Mouse (Mus musculus) lung, embryonic 16.5 days (tissue): ENCODE results near the gene Olfr181. TPM values are rescaled to one million over a fixed set of nuclear protein-coding genes. Genes with fewer than 3 reads are reported as not detected.

Source experiments
- ATAC-seq: fragments of 200-750 bp; cut with Nextera tagmentation; 2 replicates; pipeline ENCODE4 v1.8.0; 2017; ENCODE audit warnings: low read depth, mild to moderate bottlenecking, moderate library complexity
- H3K27ac ChIP-seq: fragments of 300-500 bp; sonication (generic); 2 replicates; pipeline ENCODE4 v1.5.1; 2014; ENCODE audit warnings: mild to moderate bottlenecking, control low read depth, low read length
- H3K27me3 ChIP-seq: fragments of 300-500 bp; sonication (generic); 2 replicates; pipeline ENCODE4 v1.6.1; 2014; ENCODE audit warnings: low read depth, low read length, mixed read lengths; ENCODE audit not compliant: control insufficient read depth, insufficient read depth
- H3K36me3 ChIP-seq: fragments of 300-500 bp; sonication (generic); 2 replicates; pipeline ENCODE4 v1.6.1; 2014; ENCODE audit warnings: low read length; ENCODE audit not compliant: control insufficient read depth, insufficient read depth
- H3K4me1 ChIP-seq: fragments of 300-500 bp; sonication (generic); replicated peaks from 2 replicates; pipeline ENCODE4 v1.6.1; 2014; ENCODE audit warnings: low read length, mixed read lengths; ENCODE audit not compliant: control insufficient read depth, insufficient read depth
- H3K4me2 ChIP-seq: fragments of 300-500 bp; sonication (generic); 2 replicates; pipeline ENCODE4 v1.6.1; 2014; ENCODE audit warnings: low read depth, low read length, control low read depth
- H3K4me3 ChIP-seq: fragments of 300-500 bp; sonication (generic); 2 replicates; pipeline ENCODE4 v1.5.1; 2014; ENCODE audit warnings: mild to moderate bottlenecking, low read length, control low read depth
- H3K9ac ChIP-seq: fragments of 300-500 bp; sonication (generic); 2 replicates; pipeline ENCODE4 v1.6.1; 2014; ENCODE audit warnings: low read length, control low read depth
- H3K9me3 ChIP-seq: fragments of 300-500 bp; sonication (generic); 2 replicates; pipeline ENCODE4 v1.6.1; 2016; ENCODE audit warnings: low read length; ENCODE audit not compliant: control insufficient read depth
- WGBS: fragments of 180-500 bp; shearing (Covaris S2); extraction: QIAGEN DNeasy Blood & Tissue Kit; methylation state at CpG from one replicate; pipeline ENCODE4 v1.1.7; 2014; 5-methylcytosine and 5-hydroxymethylcytosine counted together
- polyA plus RNA-seq: library from polyadenylated mRNA; unstranded; fragments of >200 nt; fragmentation: Nextera tagmentation; extraction: Ambion mirVana; gene quantifications from 2 replicates; pipeline ENCODE4 v1.2.1, GENCODE M21; 2015

Gene Olfr181
- polyA plus RNA-seq, result not detected in 2 replicates

DNA sequence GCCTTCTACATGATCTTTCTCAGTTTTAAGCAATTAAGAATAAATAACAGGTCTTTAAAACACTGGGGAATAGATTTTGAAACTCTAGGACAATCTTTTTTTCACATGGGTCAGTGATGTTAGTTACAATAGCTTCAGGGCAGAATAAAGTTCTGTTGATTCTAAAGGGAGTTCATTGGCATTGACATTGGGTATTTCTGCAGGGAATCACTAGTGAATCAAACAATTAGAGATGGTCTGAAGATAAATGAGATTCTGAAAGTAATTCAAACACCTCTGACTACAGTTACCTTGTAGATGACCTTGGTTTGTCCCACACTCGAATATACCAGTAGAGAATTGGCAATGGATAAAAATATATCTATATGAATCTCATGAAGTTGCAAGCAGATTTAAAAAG, at the start of gene Olfr181:
Gene Olfr181 (minus strand): TSS at position 101 of the 400 bp plus-strand sequence.
- Histone ChIP-seq H3K9ac (no peak within 1 kb of the TSS), H3K36me3 (no peaks in the 10 kb centered on the region), H3K27me3 (no peaks in the 10 kb centered on the region), H3K9me3 (no peaks in the 10 kb centered on the region), H3K27ac (no peak within 1 kb of the TSS), H3K4me1 (no peaks in the 10 kb centered on the region), H3K4me3 (no peak within 1 kb of the TSS), H3K4me2 (no peak within 1 kb of the TSS)
- ATAC-seq, result no peak
- WGBS, result 51% methylated on average over 1 of the region's 1 CpGs

DNA sequence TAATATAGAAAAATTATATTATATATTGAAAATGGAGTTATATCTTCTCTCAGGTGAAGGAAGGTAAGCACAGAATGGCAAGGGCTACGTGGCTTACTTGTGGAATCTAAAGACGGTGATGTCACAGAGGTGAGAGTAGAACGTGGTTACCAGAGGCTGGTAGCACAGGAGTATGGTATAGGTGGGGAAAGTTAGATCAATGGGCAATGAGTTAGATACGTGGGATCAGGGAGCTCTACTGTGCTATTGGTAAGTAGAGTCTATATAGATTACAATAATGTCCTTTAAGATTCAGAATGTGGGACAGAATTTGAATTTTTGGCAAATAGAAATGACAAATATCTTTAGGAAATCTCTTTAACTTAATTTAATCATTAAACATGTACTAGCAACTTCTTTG, 737 bp upstream of the Olfr181 start, which contains the start of gene Olfr180:
Gene Olfr180 (minus strand): TSS at position 101 of the 400 bp plus-strand sequence.
- Histone ChIP-seq H3K9ac (no peak within 1 kb of the TSS), H3K27me3 (no peaks in the 10 kb centered on the region), H3K9me3 (no peaks in the 10 kb centered on the region), H3K27ac (no peak within 1 kb of the TSS), H3K4me3 (no peak within 1 kb of the TSS), H3K4me2 (no peak within 1 kb of the TSS), H3K36me3 (no peaks in the 10 kb centered on the region), H3K4me1 (no peaks in the 10 kb centered on the region)
- ATAC-seq, result no peak
- WGBS, result 73% methylated on average over 4 of the region's 4 CpGs

DNA sequence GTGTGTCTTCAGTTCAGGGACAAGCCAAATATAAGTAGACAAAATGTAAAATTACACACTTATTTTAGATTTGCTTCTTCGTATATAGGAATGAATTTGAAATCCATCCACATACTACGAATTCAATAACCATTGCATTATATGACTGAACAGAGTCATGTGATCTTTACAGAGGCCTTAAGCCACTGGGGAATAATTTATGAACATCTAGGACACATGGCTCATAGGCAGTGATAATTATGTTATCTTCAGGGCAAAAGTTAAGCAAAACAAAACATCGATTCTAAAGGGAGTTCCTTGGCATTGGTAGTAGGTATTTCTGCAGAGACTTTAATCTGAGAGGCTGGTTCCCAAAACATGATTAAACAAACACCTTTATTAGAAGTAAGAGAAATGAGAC, 36.6 kb downstream of the Olfr181 start, which contains the start of gene Olfr178:
Gene Olfr178 (minus strand): TSS at position 101 of the 400 bp plus-strand sequence.
- no peaks in the 10 kb centered on the region for H3K36me3 ChIP-seq
- H3K4me3 ChIP-seq, result no peak within 1 kb of the TSS
- 76% methylated on average over 3 of the region's 3 CpGs for WGBS
- H3K27me3 ChIP-seq, result no peaks in the 10 kb centered on the region
- H3K4me1 ChIP-seq, result no peaks in the 10 kb centered on the region
- no peak within 1 kb of the TSS for H3K27ac ChIP-seq
- H3K9me3 ChIP-seq, result no peaks in the 10 kb centered on the region
- no peak within 1 kb of the TSS for H3K4me2 ChIP-seq
- H3K9ac ChIP-seq, result no peak within 1 kb of the TSS
- no peak for ATAC-seq

DNA sequence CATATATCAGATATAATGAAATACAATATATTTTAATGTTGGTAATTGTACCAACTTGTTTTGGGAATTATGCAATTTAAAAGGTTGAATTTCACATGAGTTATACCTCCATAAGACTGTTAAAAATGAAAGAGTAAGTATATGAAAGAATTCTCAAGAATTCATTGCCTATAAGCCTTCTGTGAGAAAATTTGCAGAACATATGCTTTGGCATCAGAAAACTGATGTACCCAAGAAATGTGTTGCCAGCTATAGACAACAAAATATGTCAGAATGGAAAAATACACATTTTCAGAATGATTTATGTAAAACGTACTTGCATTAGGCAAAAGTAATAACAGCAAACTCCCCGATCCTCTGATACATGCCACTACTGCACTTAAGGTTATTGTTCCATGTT, 44.1 kb downstream of the Olfr181 start:
- Histone ChIP-seq H3K36me3 (no peaks in the 10 kb centered on the region), H3K27ac (no peak overlapping the region), H3K9ac (no peak overlapping the region), H3K27me3 (no peaks in the 10 kb centered on the region), H3K4me3 (no peak overlapping the region), H3K4me2 (no peak overlapping the region), H3K4me1 (no peaks in the 10 kb centered on the region), H3K9me3 (no peaks in the 10 kb centered on the region)
- WGBS, result 95% methylated on average over 2 of the region's 2 CpGs
- no peak for ATAC-seq

Other genes with a start within 250 kb of the Olfr181 start
- 0.11 and 0.13 TPM in 2 replicates for gene Gpr15, start 209.7 kb downstream of the Olfr181 start, polyA plus RNA-seq
- gene Cldnd1, start 200.8 kb downstream of the Olfr181 start, polyA plus RNA-seq, result 113 and 114 TPM in 2 replicates
- gene Olfr172, start 165.6 kb downstream of the Olfr181 start, polyA plus RNA-seq, result not detected in 2 replicates
- gene Olfr173, start 128.5 kb downstream of the Olfr181 start, polyA plus RNA-seq, result not detected in 2 replicates
- not detected in 2 replicates for gene Olfr175-ps1, start 102.0 kb downstream of the Olfr181 start, polyA plus RNA-seq
- gene Olfr177, start 54.0 kb downstream of the Olfr181 start, polyA plus RNA-seq, result not detected in 2 replicates
- not detected in 2 replicates for gene Olfr178, start 36.7 kb downstream of the Olfr181 start, polyA plus RNA-seq
- gene Olfr180, start 637 bp upstream of the Olfr181 start, polyA plus RNA-seq, result not detected in 2 replicates
- gene Olfr183, start 66.6 kb upstream of the Olfr181 start, polyA plus RNA-seq, result not detected in 2 replicates
- gene Olfr186, start 101.5 kb upstream of the Olfr181 start, polyA plus RNA-seq, result not detected in 2 replicates
- gene Olfr187, start 111.0 kb upstream of the Olfr181 start, polyA plus RNA-seq, result not detected in 2 replicates
- not detected in 2 replicates for gene Olfr190, start 149.2 kb upstream of the Olfr181 start, polyA plus RNA-seq
- gene Olfr191, start 161.1 kb upstream of the Olfr181 start, polyA plus RNA-seq, result not detected in 2 replicates
- not detected in 2 replicates for gene Olfr193, start 183.1 kb upstream of the Olfr181 start, polyA plus RNA-seq
- not detected in 2 replicates for gene Olfr194, start 192.3 kb upstream of the Olfr181 start, polyA plus RNA-seq
- not detected in 2 replicates for gene Olfr195, start 218.3 kb upstream of the Olfr181 start, polyA plus RNA-seq
- not detected in 2 replicates for gene Olfr196, start 241.7 kb upstream of the Olfr181 start, polyA plus RNA-seq